Mouse (Mus musculus): ENCODE results near the gene Glipr2.

DNA sequence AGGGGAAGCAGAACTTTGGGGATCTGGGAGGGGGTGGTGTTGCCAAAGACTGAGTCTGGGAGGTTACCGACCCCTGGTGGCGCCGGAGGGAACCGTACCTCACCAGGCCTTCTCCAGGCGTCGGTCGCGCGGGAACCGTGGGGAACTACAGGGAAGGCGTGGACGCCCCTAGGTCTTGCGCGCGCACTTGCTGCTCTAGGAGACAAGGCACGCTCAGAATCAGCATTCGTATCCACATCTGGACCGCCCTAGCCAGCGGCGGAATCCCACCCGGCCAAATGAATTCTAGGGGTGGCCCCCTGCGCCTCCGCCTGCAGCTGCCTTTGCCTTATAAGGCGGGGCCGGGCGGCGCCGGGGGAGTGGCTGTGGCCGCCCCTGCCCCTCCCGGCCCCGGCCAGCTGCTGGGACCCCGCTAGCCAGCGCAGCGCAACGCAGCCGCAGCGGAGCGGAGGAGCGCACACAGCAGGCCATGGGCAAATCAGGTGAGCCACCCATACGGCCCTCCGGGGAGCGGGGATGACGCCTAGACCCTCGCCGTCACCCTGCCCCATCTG lies at the start of gene Glipr2:
- TF ChIP-seq CHD2 (IDR thresholded peaks at IDR 0.05; ENCODE audit: low read length) (peak; percentile 33), POLR2AphosphoS2 (IDR thresholded peaks at IDR 0.05; ENCODE audit: low read depth, low read length) (no peak)

Data from CH12.LX (cell line).